Mouse (Mus musculus): Measurements from ENCODE around the gene Ppil2. TPM values are rescaled to one million over a fixed set of nuclear protein-coding genes. Genes with fewer than 3 reads are reported as not detected.

Gene Ppil2
- total RNA-seq, 2 experiments from 2014 or later = 85.3 to 89.8 TPM

DNA sequence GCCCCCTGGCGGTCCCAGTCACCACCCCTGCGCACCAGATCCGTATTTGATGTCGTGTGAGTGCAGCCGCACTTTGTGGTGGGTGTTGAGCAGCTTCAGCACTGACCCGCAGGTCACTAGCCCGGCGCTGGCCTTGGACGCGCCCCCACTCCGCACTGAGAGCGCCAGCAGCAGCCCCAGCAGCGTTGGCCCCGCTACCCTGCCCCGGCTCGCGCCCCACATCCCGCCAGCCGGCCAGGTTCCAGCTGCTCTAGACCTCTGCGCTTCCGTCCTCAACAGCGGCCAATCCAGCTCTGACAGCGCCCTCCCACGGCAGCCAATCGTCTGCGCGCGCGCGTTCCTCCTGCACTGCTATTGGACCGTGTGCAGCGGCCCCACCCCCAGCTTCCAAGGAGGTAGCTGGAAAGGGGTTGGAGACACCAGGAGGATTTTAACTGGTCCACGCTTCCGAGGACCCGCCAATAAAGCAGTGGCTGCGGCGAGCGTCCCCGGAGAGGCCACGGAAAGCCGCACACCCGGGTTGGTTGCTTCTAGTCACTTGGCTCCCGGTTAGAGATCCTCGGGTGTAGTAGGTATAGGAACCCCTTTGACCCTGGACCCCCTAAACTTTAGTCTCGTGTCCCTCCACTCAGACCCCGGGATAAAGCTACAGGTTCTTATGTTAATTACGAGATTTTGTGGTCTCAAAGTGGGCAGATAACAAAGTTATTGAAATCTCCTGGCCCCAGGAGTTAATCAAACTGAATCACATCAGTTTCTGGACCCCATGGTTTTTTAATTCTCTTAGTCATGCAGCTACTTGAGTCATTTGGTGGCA, 21.2 kb upstream of the Ppil2 start, which contains the start of gene Sdf2l1:
TSS of gene Sdf2l1 (minus strand) at position 295 of the 817 bp plus-strand sequence.
- peak within 1 kb of the TSS; percentile 84 for H3K27ac ChIP-seq

DNA sequence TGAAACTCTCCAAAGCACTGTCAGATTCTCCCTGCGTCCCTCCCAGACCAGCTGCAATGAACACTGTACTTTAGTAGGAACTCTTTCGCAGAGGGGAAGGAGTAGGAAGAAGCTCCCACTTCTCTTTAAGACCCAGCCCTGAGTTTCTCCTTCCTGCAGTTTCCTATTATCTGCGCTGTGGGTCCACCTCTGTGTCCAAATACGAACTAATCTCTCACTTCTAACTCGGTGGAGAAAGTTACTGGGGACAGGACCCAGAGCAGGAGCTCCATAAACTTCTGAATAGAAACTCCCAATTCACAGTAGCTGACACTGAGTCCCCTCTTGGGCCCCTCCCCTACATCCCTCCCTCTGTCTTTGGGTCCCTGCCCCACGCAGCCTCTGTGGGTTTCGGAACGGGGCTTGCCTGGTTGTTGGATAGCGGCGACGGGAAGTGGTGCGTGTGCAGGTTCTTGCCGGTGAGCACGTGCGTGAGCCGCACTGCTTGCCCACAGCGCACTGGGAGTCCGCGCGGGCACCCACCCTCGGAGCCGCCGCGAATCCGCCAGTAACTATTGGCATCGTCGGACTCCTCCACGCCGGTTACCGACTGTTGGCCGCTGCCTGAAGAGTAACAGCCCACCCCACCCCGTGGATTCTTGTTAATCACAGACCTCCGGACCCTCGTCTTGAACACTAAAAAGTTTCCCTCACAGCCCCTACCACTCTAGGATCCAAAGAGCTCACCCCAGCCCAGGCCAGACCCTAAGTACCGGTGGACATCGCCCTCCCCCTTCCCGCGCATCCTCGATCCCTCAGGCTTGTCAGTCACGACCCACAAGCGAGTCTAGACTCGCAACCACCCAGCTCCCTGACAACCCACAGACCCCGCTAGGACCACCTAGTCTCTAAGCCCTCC, 20.4 kb upstream of the Ppil2 start:
- peak overlapping the region; percentile 98 for H3K4me3 ChIP-seq
- intact Hi-C loops (cut with DNase I) = loop anchor here (5.0 kb wide), 1 partner anchor 76 kb away; the partner anchor contains the start of gene Rimbp3
- TF ChIP-seq CTCF (IDR thresholded peaks at IDR 0.05) = no peak
- peak overlapping the region; percentile 84 for H3K27ac ChIP-seq
- peak; percentile 26 to 39 for DNase-seq (ENCODE audit: extremely low spot score in 1 of 2, low spot score in 2 of 2)

More for the DNA sequence above, 21.2 kb upstream of the Ppil2 start, which contains the start of gene Sdf2l1:
- H3K4me3 ChIP-seq = peak within 1 kb of the TSS; percentile 98
- peak; percentile 33 for TF ChIP-seq CTCF (IDR thresholded peaks at IDR 0.05)
- DNase-seq (ENCODE audit: extremely low spot score in 1 of 2, low spot score in 2 of 2) = peak; percentile 98
- intact Hi-C loops (cut with DNase I) = loop anchor here (5.0 kb wide), 1 partner anchor 75 kb away; the partner anchor contains the start of gene Rimbp3

DNA sequence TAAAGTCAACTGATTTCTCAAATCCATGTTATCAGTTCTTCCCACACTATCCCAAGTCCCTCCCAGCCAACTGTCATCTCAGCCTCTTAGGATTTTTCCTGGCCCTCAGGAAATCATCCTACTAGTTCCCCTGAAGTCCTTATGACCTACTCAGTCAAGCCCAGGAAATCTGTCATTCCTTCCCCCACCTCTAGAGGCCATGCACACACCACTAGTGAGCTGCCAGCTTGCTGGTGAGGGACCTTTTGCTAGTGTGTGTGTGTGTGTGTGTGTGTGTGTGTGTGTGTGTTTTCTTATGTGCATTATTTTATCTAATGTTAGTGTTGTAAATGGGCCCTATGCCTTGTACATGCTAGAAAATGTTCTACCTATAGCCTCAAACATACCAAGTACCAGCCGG, 16.2 kb upstream of the Ppil2 start:
- intact Hi-C loops (cut with DNase I) = loop anchor here (1.0 kb wide), 1 partner anchor 149 kb away; the partner anchor contains the start of gene Tmem191c
- Histone ChIP-seq H3K4me3 (no peak overlapping the region), H3K27ac (no peak overlapping the region)
- TF ChIP-seq CTCF (IDR thresholded peaks at IDR 0.05) = peak; percentile 56
- no peak for DNase-seq (ENCODE audit: extremely low spot score in 1 of 2, low spot score in 2 of 2)

DNA sequence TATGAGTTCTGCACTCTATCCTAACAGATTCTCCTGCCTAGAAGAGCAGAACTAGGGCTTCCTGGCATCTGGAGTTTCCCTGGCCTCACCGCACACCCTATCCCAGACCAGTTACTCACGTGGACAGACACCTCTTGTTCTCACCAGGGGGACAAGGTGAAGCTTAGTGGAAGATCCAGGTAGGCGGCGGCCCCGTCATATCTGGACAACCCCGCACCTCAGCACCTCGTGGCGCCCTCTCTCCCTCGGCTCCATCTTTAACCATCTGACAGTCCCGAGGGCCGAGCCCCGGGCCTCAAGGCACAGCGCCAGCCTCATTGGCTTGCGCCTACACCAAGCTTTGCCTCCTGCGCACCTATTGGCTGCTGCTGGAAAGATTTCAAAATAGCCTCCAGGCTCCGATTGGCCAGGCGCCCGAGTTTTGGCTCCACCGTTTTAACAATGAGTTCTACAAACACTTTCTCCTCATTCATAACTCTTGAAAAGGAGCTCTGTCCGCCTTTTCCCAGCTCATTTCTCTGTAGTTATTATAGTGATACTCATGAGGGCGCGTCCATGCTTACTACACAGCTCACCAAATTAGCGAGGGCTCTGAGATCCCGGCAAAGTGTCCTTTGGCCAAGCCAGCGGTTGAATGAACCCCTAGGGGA, 13.9 kb upstream of the Ppil2 start, which contains the start of gene 2610318N02Rik:
TSS of gene 2610318N02Rik (minus strand) at position 297 of the 650 bp plus-strand sequence.
- TF ChIP-seq CTCF (IDR thresholded peaks at IDR 0.05) = no peak
- Histone ChIP-seq H3K27ac (no peak within 1 kb of the TSS), H3K4me3 (peak within 1 kb of the TSS; percentile 29)
- DNase-seq (ENCODE audit: extremely low spot score in 1 of 2, low spot score in 2 of 2) = peak; percentile 59 to 61
- intact Hi-C loops (cut with DNase I) = no loop called here

DNA sequence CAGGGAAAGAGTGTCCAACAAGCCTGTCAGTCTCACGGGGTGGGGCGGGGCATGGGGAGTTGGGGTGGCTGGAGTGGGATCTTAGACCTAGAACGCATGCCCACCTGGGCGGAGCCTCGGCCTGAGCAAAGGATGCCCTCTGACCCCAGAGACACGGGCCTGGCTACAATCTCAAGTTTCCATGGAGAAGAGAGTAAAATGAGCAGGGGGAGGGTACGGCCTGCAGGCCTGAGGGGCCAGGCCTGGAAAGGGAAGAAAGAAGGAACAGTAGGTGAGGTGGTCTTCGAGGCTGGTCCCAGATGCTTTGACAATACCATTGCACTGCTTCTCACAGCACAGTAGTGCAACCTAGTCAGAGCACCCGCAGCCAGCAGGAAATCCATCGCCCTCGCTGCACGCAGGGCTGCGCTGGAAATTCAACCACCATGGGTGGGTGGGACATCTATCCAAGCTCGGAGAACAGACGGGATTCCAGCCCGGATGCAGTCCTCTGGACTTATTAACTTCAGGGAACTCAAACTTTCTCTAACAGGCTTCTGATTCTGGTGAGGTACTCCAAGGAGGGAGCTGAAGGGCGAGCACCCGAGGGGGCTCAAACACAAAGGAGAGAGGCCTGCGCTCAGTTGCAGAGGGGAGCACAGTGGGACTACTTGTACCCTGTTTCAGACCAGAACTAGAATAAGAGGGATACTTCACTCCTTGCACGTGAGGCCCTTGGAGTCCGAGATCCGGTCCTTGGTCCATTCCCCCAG, 13.2 kb upstream of the Ppil2 start:
- no peak for TF ChIP-seq CTCF (IDR thresholded peaks at IDR 0.05)
- no peak overlapping the region; the same call in 1 of the 2 replicates for H3K4me3 ChIP-seq
- H3K27ac ChIP-seq = no peak overlapping the region
- DNase-seq (ENCODE audit: extremely low spot score in 1 of 2, low spot score in 2 of 2) = no peak
- intact Hi-C loops (cut with DNase I) = no loop called here

DNA sequence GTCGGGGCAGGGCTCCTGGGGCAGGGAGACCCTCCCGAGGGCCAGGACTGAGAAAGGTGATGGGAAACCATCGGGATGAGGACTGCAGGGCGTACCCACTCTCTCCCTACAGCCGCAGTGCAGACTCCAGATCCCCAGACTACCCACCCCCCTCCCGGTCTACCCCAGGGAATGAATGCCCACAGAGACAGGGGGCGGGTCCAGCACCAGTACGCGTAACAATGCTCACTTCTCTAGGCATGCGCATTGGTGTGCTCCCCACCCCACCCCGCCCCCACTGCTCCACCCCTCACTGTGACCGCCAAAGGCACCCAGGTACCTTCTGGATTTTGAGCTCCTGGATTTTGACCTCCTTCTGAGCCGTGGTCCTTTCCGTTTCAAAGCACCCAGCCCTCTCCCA, 10.5 kb upstream of the Ppil2 start:
- DNase-seq (ENCODE audit: extremely low spot score in 1 of 2, low spot score in 2 of 2) = no peak
- intact Hi-C loops (cut with DNase I) = no loop called here
- no peak for TF ChIP-seq CTCF (IDR thresholded peaks at IDR 0.05)
- Histone ChIP-seq H3K4me3 (no peak overlapping the region), H3K27ac (no peak overlapping the region)

DNA sequence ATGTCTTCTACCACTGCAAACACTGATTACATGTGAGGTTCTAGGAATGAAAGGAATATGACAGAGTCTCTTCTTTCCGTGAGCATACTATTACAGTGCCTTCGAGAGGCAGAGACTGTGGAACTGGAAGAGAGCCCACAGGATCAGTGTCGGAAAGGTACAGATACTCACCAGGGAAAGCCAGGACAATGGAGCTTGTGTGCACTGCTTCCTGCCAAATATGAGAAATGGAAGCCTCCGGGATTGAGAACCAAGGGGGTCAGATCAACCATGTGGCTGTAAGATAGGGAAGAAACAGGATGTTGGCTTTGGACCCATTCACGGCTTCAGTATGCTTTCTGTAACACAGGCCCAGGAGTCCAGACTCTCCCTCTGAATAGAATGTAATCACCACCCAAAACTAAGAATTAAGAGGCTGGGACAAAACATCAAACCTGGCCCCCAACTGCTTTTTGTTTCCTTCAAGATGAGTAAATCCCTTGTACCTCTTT, 6.3 kb upstream of the Ppil2 start:
- intact Hi-C loops (cut with DNase I) = no loop called here
- no peak for TF ChIP-seq CTCF (IDR thresholded peaks at IDR 0.05)
- Histone ChIP-seq H3K4me3 (no peak overlapping the region), H3K27ac (no peak overlapping the region)
- no peak for DNase-seq (ENCODE audit: extremely low spot score in 1 of 2, low spot score in 2 of 2)

DNA sequence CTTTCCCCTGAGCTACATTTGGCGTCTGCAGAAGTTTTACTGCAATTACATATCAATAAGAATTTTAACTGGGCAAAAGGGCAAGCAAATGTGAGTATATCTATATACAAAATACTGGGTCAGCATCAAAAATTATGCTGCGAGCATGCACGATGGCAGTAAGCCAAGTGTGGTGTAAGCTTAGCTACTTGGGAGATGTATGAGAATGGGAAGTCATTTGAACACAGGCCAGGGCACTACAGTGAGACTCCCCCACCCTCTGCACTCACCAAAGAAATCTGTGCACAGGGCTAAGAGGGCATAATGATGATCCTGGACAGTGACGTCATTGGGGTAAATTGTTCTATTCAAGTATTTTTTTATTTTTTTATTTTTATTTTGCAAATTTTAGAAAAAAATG, 6.5 kb downstream of the Ppil2 start:
- DNase-seq (ENCODE audit: extremely low spot score in 1 of 2, low spot score in 2 of 2) = no peak
- intact Hi-C loops (cut with DNase I) = no loop called here
- Histone ChIP-seq H3K4me3 (no peak overlapping the region), H3K27ac (no peak overlapping the region)
- no peak for TF ChIP-seq CTCF (IDR thresholded peaks at IDR 0.05)

DNA sequence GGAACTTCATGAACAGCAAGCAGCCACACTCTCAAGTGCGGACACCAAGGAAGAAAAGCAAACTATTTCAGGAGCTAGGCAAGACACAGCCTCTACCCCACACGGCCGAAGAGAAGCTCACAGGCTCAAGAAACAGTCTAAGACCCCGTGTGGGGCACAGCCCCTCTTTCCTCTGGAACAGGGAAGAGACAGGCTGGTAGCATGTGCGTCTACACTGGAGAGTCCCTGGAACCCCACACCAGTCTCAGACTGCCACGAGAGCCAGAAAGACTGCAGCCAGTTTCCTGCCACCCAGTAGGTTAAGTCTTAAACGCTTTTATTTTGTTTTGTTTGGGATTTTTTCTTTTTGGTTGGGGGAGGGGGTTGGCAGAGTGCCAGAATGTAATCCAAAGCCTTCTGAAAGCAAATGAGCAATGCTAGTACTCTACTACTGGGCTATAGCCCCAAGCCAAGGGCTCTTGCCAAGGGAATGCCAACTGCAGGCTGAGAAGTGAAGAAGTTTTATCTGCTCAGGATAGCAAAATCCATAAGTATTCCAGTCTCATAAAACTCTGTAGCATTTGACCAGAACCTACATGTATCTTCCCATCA, 8.3 kb downstream of the Ppil2 start:
- DNase-seq (ENCODE audit: extremely low spot score in 1 of 2, low spot score in 2 of 2) = no peak
- Histone ChIP-seq H3K27ac (no peak overlapping the region), H3K4me3 (no peak overlapping the region)
- intact Hi-C loops (cut with DNase I) = no loop called here
- TF ChIP-seq CTCF (IDR thresholded peaks at IDR 0.05) = no peak

DNA sequence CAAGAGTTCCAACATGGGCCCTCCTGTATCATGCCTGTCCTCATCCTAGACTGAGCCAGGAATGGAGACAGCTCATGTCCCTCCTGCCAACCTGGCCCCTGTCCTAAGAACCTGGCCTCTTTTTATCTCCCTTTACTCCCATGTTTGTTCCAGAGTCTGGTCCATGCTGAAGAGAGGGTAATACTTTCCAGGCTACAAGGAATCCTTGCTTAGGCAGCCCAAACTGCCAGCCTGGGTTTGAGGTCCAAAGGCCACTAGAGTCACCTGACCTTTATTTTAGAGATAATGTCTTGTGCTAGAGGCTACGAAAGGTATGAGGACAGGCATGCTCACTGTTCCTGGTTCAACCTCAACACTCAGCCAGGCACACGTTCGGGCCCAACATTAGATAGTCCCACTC, 14.1 kb downstream of the Ppil2 start:
- intact Hi-C loops (cut with DNase I) = no loop called here
- TF ChIP-seq CTCF (IDR thresholded peaks at IDR 0.05) = no peak
- DNase-seq (ENCODE audit: extremely low spot score in 1 of 2, low spot score in 2 of 2) = no peak
- no peak overlapping the region for H3K4me3 ChIP-seq
- H3K27ac ChIP-seq = no peak overlapping the region

All from left cerebral cortex, adult 2 months (tissue).